Mouse (Mus musculus) erythroid progenitor cell, adult 5-6 weeks (primary cell): ENCODE measurements around the gene Nf2. TPM values are rescaled to one million over a fixed set of nuclear protein-coding genes. Genes with fewer than 3 reads are reported as not detected.

Source experiments
- ATAC-seq: replicated peaks from 2 replicates; pipeline ENCODE4 v1.8.0; 2016; ENCODE audit warnings: moderate number of reproducible peaks, mild to moderate bottlenecking, moderate TSS enrichment, inconsistent platforms; ENCODE audit not compliant: poor library complexity, low FRiP score, severe bottlenecking
- total RNA-seq, 2 experiments: library from RNA; stranded (forward) in 1 of 2; stranded (reverse) in 1 of 2; fragments of 150-400 nt in 1 of 2; fragments of 186-747, 209-891 nt in 1 of 2; gene quantifications; 2 replicates each; pipeline versions ENCODE4 v1.2.3 to v1.2.4; 2015 to 2017; ENCODE audit warnings: low replicate concordance in 2 of 2

Gene Nf2
- total RNA-seq, 2 experiments from 2014 or later, result 7.5 to 18.2 TPM

DNA sequence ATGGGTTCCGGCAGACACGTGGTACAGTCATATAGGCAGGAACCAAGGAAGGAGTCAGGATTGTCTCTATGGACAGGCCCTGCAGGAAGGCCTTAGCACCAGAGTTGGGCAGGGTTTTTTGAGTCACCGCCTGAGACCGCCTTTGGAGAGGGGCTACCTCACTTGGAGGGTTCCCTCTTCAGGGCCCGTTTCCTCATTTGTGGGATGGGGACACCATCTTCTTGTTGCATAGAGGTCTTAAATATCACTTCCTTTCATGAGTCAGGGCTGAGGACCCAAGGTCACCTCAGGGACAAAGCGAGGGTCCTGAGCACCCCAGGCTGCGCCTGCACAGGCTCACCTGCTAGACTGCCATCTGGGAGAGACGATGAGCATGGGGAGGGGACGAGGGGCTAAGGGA, 92.9 kb downstream of the Nf2 start:
- ATAC-seq, result no peak

GRCm38 (mm10) chr11:4754867-4755266, 94.5 kb downstream of the Nf2 start:
- no peak for ATAC-seq

DNA sequence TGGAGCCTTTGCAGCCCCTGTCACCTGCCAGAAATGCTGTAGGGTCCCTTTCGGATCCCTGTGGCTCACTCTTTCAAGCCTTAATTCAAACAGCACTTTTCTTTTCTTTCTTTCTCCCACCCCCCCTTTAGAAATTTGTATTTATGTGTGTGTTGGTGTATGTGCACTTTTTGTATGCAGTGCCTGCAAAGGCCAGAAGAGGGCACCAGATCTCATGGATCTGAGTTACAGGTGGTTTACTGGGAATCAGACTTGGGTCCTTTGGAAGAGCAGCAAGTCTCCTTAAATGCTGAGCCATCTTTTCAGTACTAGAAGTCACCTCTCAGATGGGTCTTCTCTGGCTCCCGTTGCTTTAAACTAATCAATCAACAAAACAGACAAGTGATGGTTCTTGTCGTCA, 95.3 kb downstream of the Nf2 start:
- no peak for ATAC-seq

DNA sequence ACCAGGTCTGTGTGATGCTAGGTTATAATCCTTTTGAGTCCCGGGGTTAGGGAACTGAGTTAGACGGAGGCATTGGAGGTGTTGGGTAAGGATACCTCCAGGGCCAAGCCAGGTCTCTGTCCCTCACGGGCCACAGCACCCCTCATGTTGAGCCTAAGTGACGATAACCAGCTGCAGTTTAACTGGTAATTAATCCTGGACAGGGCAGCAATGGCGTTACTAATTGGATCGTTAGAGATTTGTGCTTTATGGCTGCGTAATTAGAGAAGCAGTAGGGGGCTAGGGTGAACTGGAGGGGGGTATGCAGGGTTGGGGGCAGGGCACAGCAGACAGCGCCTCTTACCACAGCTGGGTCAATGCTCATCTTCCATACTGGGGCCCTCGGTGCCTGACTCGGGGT, 96.5 kb downstream of the Nf2 start:
- no peak for ATAC-seq

DNA sequence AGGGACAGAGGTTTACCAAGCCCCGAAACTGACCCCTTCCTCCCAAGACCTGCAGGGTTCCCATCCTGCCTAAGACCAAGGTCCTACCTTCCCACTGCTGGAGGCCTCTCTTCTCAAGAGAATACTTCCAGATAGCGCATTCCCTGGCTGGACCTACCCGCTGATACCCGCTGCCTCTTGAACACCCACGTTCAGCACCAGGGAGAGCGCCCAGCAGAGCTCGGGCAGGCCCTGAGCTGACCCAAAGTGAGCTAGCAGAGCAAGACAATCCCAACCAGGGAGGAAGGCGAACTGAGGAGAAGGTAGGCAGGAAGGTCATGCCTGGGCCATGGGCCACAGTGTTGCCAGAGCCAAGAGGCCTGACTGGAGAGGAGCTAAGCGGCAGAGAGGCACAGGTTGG, 99.1 kb downstream of the Nf2 start:
- no peak for ATAC-seq

DNA sequence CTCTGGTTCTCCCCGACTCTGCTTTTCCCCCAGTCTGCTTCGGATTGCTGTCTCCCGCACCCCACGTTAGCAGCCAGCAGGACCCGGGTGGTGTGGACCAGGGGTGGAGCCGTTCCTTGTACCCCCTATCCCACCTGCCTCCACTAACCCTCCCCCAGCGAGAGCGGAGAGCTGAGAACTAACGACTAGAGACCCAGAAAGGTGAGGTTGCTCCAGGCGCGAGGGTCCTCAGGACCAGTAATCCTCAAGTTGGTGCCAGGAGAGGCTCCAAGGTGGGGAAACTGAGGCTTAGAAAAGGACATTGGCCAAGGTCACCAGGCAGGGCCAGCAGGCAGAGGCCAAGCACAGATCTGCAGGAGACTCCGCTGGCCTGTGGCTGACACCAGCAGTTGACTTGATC, 102.1 kb downstream of the Nf2 start:
- ATAC-seq, result no peak

DNA sequence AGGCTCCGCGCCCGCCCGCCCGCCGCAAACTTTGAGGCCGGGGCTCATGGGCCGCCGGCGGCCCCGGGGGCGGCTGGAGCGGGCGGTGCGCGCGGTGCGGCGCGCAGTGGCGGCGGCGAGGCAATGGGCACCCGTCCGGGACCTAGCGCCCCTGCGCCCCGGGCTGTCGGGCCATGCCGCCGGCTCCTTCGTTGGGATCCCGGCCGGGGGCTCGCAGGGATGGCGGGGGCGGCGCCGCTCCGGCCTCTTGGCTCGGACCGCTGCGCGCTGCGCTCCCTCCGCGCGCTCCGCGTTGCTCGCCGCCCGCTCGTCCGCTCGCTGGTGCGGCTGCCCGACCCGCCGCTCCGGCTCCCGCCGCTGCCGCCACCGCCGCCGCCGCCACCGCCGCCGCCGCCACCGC, 102.6 kb downstream of the Nf2 start, which contains the start of gene Cabp7:
TSS of gene Cabp7 (minus strand) at position 46 of the 400 bp plus-strand sequence.
- ATAC-seq, result no peak

GRCm38 (mm10) chr11:4745969-4746368, 103.4 kb downstream of the Nf2 start:
- ATAC-seq, result no peak

GRCm38 (mm10) chr11:4744691-4745090, 104.6 kb downstream of the Nf2 start:
- no peak for ATAC-seq

DNA sequence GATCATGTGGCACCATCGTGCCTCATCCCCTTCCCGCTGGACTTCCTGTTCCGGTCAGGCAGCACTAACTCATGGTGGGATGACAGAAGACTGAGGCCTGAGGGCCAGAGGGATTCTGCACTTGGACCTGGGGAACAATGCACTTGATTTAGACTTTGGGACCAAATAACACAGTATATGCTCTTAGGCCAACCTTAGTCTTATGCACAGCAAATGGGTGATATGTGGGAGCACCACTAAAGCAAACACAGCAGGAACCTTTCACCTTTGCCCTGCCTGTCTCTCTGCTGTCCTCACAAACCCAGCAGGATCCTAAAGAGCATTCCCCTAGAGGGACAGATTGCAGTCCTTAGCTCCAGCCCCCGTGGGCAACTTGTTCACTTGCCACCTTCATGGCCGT, 108.6 kb downstream of the Nf2 start:
- no peak for ATAC-seq

- ATAC-seq, result no peak
Measured at GRCm38 (mm10) chr11:4738719-4739118, 110.6 kb downstream of the Nf2 start.

DNA sequence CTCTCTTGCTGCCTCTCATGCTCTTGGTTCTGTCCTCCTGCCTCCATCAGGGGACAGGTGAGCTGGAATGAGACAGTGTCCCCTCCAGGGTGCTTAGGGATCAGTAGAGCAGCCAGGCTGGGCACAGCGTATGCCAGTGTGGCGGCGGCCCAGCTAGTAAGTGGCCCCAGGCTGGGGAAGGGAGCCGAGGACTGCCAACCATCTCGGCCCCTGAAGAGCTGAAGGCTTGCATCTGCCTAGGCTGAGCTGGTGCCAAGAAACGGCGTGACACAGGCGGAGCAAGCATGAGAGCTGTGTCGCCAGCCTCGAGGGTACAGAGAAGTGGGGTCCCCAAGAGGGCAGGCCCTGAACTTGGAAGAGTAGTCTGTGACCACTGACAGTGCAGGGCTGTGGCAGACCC, 111.7 kb downstream of the Nf2 start:
- no peak for ATAC-seq

- ATAC-seq, result no peak
Measured at GRCm38 (mm10) chr11:4736355-4736754, 113.0 kb downstream of the Nf2 start.

DNA sequence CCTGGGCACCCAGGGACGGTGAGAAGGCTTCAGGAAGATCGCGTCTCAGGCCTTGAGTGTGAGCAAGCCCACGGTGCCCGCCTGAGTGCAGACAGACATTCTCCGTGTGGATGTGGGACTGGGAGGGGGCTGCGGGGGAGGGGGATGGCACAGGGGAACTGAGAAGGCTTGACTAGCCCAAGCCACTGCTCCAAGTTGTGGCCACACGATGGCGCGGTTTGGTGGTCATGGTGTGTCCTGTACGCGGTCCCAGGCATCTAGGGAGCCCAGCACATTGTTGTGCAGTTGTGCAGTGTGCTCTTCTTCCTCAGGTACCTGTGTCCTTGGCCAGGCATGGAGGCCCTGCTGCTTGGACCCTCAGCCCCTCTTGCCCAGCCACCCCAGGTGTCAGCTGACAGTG, 115.2 kb downstream of the Nf2 start:
- ATAC-seq, result no peak

DNA sequence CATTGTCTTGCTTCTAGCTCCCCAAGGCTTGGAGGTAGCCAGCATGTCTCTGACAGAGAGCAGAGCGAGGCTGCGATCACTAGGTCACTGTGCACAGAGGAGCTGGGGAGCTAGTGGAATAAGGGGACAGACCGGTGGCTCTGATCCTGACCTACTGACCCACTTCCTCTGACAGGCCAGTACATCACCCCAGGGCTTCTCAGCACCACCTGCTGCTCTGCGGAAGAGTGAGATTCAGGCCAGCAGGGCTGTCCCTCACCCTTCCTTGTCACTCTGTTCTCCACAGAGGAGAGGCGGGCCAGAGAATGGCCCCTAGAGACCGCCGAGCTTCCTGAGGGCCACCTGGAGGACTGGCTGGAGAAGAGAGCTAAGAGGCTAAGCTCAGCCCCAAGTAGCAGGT, 117.6 kb downstream of the Nf2 start:
- ATAC-seq, result no peak

GRCm38 (mm10) chr11:4730913-4731312, 118.4 kb downstream of the Nf2 start:
- ATAC-seq, result no peak

GRCm38 (mm10) chr11:4730096-4730495, 119.2 kb downstream of the Nf2 start:
- no peak for ATAC-seq

DNA sequence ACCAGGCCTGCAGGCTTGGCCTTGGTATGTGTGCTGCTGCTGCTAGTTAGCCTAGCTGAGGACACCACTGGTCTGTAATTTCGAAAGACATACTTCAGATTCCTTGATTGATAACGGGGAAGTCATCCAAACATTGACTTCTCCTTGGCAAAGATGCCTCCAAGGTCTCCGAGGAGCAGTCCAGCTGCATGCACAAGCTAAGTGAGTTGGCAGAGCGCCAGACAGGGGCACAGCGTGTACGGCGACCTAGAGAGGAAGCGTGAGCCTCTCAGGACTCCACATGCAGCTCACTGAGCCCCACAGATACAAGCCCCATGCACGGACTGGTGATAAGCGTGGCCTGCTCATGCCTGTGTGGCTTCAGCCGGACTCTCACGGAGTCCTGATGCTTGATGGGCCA, 119.7 kb downstream of the Nf2 start:
- ATAC-seq, result no peak

GRCm38 (mm10) chr11:4721728-4722127, 127.6 kb downstream of the Nf2 start:
- no peak for ATAC-seq

DNA sequence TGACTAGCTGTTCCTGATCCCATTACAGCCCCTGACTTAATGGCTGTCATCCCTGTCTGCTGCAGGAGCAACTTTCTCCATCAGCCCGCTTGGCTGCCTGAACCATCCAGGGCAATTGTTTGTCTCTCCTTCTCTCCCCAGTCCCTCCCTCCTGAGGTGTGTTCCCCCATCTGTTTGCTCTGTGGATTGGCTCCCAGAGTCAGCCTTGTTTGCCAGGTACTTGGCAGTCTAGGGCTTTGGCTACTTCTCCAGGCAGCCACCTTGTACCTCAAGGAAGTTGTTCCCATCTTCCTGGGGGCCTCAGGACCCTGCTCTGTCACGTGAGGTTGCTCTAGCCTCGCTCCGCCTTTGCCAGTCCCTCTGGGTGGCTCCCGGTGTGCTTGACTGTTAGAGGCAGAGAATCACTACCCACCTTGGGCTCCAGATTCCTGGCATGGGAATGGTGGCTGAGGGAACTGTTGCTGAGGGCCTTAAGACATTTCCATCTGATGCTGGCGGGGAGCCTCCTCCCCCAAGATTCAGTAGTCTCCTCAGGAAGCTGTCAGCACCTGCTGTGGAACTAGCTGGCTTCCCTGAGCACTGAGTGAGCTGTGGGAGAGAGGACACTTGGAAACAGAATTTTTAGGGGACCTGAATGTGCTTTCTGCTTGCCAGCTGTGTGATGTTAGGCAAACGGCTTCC, 128.3 kb downstream of the Nf2 start:
- ATAC-seq, result no peak

DNA sequence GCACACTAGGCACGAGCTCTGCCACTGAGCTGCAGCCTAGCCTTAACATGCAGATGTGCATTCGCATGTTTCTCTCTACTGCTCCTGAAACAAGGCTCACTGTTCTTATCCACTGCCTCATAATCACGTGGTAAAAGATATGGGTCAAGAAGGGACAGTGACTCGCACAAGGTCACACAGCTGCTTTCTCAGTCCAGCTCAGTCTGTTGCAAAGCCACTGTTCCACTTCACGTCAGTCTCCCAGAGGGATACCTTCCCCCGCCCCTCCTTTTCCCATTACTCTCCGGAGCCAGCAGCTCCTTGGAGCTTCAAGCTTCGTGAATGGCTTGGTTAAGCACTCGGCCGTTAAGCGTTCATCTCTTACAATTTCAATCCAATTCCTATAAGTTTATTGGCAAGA, 128.9 kb downstream of the Nf2 start:
- no peak for ATAC-seq

DNA sequence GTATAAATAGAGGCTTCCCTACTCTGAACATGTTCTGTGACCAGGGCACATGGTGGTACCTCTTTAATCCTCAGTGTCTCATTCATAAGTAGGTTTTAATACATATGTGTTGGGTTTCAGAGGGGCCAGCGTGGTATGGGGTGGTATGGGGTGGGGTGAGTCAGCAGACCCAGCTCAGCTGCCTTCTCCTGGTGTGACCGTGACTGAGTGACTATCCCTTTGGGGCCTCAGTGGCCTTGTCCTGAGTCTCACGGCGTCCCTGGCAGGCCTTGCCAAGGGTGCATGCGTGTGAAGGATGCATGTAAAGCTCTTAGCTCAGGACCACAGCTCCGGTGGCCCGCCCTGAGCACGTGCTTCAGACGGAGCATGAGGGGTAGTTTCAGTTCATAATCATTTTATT, 129.4 kb downstream of the Nf2 start:
- no peak for ATAC-seq
